Mouse (Mus musculus): ENCODE results near the gene Ccdc30. TPM values are rescaled to one million over a fixed set of nuclear protein-coding genes. Genes with fewer than 3 reads are reported as not detected.

The Ccdc30 gene
- polyA plus RNA-seq (2012; rRNA removed) = 2.0 and 2.9 TPM in 2 replicates

GRCm38 (mm10) chr4:119415072-119415753 is at the start of gene Ccdc30:
Gene Ccdc30 (minus strand): TSS chr4:119415521.
- H3K4me1 ChIP-seq (ENCODE audit: control insufficient read depth, insufficient read depth, low read length) = no peaks in the 10 kb centered on the region; the same call in 1 of the 2 replicates
- no peaks in the 10 kb centered on the region for H3K27me3 ChIP-seq (replicated peaks; ENCODE audit: control insufficient read depth, insufficient read depth, low read length)
- DNase-seq = peak; percentile 97
- no peak for TF ChIP-seq POLR2A (IDR thresholded peaks at IDR 0.05; ENCODE audit: low read depth, low read length)
- TF ChIP-seq CTCF (conservative IDR thresholded peaks at IDR 0.05; ENCODE audit: insufficient read depth, insufficient read length, low read depth, low read length) = no peak
- H3K4me3 ChIP-seq (ENCODE audit: insufficient read depth, low read depth, low read length) = peak within 1 kb of the TSS; percentile 88
- under 1% methylated on average over 49 of the region's 49 CpGs for WGBS
- H3K27ac ChIP-seq (ENCODE audit: insufficient read depth, low read depth, low read length) = no peak within 1 kb of the TSS
- H3K36me3 ChIP-seq (ENCODE audit: control insufficient read depth, insufficient read depth, low read length) = no peaks in the 10 kb centered on the region

DNA sequence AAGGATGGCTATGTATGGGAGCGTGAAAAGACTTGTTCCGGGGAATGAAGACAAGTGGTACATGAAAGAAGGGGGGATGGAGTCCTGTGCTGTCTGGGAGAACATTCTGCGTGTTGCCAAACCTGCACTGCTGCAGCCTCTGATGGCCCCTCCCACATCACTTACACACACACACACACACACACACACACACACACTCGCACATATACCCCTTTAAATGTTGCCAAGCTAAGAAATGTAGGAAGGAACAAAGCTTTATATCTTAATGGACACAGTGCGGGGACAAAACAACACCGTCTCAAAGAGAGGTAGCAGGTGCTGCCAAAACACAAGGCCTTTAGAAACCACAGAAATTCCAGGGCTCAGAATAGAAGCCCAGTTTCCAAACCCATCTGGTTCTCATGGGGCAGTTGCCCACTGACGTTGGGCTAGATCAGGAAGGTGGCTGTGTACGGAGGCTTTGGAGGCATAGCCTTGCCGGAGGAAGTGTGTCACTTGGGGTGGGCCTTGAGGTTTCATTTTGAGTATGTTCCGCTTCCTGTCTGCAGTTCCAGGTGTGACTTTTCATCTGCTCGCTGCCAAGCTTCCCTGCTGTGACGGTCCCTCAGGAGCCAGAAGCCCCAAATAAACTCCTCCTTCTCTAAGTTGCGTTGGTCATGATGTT is 48.6 kb upstream of the Ccdc30 start:
- Histone ChIP-seq H3K4me1 (ENCODE audit: control insufficient read depth, insufficient read depth, low read length) (no peaks in the 10 kb centered on the region), H3K4me3 (ENCODE audit: insufficient read depth, low read depth, low read length) (no peak overlapping the region), H3K27me3 (replicated peaks; ENCODE audit: control insufficient read depth, insufficient read depth, low read length) (no peaks in the 10 kb centered on the region), H3K36me3 (ENCODE audit: control insufficient read depth, insufficient read depth, low read length) (no peaks in the 10 kb centered on the region), H3K27ac (ENCODE audit: insufficient read depth, low read depth, low read length) (no peak overlapping the region)
- TF ChIP-seq POLR2A (IDR thresholded peaks at IDR 0.05; ENCODE audit: low read depth, low read length) = no peak
- TF ChIP-seq CTCF (conservative IDR thresholded peaks at IDR 0.05; ENCODE audit: insufficient read depth, insufficient read length, low read depth, low read length) = no peak
- WGBS = 78% methylated on average over 13 of the region's 13 CpGs
- DNase-seq = no peak

GRCm38 (mm10) chr4:119462858-119463755 is 47.8 kb upstream of the Ccdc30 start:
- WGBS = 29% methylated on average over 11 of the region's 11 CpGs
- TF ChIP-seq CTCF (conservative IDR thresholded peaks at IDR 0.05; ENCODE audit: insufficient read depth, insufficient read length, low read depth, low read length) (no peak), POLR2A (IDR thresholded peaks at IDR 0.05; ENCODE audit: low read depth, low read length) (no peak)
- H3K4me1 ChIP-seq (ENCODE audit: control insufficient read depth, insufficient read depth, low read length) = no peaks in the 10 kb centered on the region
- no peak overlapping the region for H3K27ac ChIP-seq (ENCODE audit: insufficient read depth, low read depth, low read length)
- peak; percentile 54 for DNase-seq
- no peaks in the 10 kb centered on the region for H3K36me3 ChIP-seq (ENCODE audit: control insufficient read depth, insufficient read depth, low read length)
- no peak overlapping the region for H3K4me3 ChIP-seq (ENCODE audit: insufficient read depth, low read depth, low read length)
- no peaks in the 10 kb centered on the region for H3K27me3 ChIP-seq (replicated peaks; ENCODE audit: control insufficient read depth, insufficient read depth, low read length)

DNA sequence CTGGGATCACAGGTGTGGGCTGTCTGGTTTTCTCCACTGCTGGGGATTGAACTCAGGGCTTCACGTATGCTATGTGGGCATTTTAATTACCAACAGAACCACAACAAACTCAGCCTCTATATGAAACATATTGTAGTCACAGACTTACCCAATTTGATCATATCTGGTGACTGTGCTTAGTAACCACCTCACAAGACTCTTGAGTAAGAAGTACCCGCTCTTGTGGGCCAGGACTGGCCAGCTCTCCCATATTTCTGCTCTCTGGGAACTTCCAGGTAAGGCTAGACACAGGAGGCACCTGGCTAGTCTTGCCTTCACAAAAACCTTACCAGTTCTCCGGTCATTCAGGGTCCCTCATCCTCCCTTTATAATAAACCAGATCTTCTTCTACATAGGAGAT is 47.1 kb upstream of the Ccdc30 start:
- no peaks in the 10 kb centered on the region for H3K36me3 ChIP-seq (ENCODE audit: control insufficient read depth, insufficient read depth, low read length)
- no peaks in the 10 kb centered on the region for H3K4me1 ChIP-seq (ENCODE audit: control insufficient read depth, insufficient read depth, low read length)
- no peak overlapping the region for H3K4me3 ChIP-seq (ENCODE audit: insufficient read depth, low read depth, low read length)
- H3K27ac ChIP-seq (ENCODE audit: insufficient read depth, low read depth, low read length) = no peak overlapping the region
- no peaks in the 10 kb centered on the region for H3K27me3 ChIP-seq (replicated peaks; ENCODE audit: control insufficient read depth, insufficient read depth, low read length)
- 87% methylated on average over 3 of the region's 3 CpGs for WGBS
- DNase-seq = no peak
- TF ChIP-seq CTCF (conservative IDR thresholded peaks at IDR 0.05; ENCODE audit: insufficient read depth, insufficient read length, low read depth, low read length) (no peak), POLR2A (IDR thresholded peaks at IDR 0.05; ENCODE audit: low read depth, low read length) (no peak)

DNA sequence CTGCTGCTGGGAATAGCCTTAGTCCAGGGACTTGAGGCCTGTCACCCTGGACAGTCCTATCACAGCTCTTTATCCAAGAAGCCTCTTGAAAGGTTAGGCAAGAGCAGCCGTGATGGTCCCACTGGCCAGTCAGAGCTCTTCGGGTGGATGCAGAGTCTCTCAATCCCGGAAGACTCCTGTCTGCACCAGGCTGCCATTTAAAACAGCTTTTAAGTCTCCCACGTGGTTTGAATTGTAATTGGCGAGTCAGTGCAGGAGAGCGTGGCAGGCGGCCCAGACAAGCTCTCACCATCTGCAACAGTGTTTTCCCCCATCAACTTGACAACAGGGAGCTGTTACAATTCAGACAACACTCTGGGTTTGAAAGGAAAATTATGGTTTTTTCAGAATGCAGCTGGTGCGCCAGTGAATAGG is 45.4 kb upstream of the Ccdc30 start:
- 26% methylated on average over 8 of the region's 8 CpGs for WGBS
- Histone ChIP-seq H3K27ac (ENCODE audit: insufficient read depth, low read depth, low read length) (no peak overlapping the region), H3K36me3 (ENCODE audit: control insufficient read depth, insufficient read depth, low read length) (no peaks in the 10 kb centered on the region)

DNA sequence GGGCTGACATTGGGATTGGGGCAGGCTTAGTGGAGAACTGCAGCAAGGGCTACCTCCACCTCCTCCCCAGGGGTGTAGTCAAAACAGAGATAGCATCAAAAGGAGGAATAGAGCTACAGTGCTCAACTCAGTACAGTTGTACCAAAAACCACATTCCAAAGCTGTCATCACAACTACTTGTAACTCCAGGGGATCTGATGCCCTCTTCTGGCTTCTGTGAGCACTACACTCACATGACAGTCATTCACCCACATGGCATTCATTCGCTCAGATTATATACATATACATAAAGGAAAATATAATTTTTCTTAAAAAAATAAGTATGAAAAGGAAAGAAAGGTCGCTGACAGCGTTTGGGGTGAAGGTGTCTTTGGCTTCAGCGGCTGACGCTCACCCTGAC is 45.0 kb upstream of the Ccdc30 start:
- H3K4me3 ChIP-seq (ENCODE audit: insufficient read depth, low read depth, low read length) = no peak overlapping the region
- H3K27ac ChIP-seq (ENCODE audit: insufficient read depth, low read depth, low read length) = no peak overlapping the region
- H3K4me1 ChIP-seq (ENCODE audit: control insufficient read depth, insufficient read depth, low read length) = no peaks in the 10 kb centered on the region
- no peaks in the 10 kb centered on the region for H3K36me3 ChIP-seq (ENCODE audit: control insufficient read depth, insufficient read depth, low read length)
- WGBS = 70% methylated on average over 5 of the region's 5 CpGs
- peak; percentile 33 for TF ChIP-seq CTCF (conservative IDR thresholded peaks at IDR 0.05; ENCODE audit: insufficient read depth, insufficient read length, low read depth, low read length)
- no peak for TF ChIP-seq POLR2A (IDR thresholded peaks at IDR 0.05; ENCODE audit: low read depth, low read length)
- H3K27me3 ChIP-seq (replicated peaks; ENCODE audit: control insufficient read depth, insufficient read depth, low read length) = no peaks in the 10 kb centered on the region
- DNase-seq = peak; percentile 56

More for the DNA sequence above, 45.4 kb upstream of the Ccdc30 start:
- Histone ChIP-seq H3K4me3 (ENCODE audit: insufficient read depth, low read depth, low read length) (no peak overlapping the region), H3K4me1 (ENCODE audit: control insufficient read depth, insufficient read depth, low read length) (no peaks in the 10 kb centered on the region), H3K27me3 (replicated peaks; ENCODE audit: control insufficient read depth, insufficient read depth, low read length) (no peaks in the 10 kb centered on the region)
- TF ChIP-seq CTCF (conservative IDR thresholded peaks at IDR 0.05; ENCODE audit: insufficient read depth, insufficient read length, low read depth, low read length) (no peak), POLR2A (IDR thresholded peaks at IDR 0.05; ENCODE audit: low read depth, low read length) (no peak)
- peak; percentile 34 for DNase-seq

All from kidney, adult 2 months (tissue).